Mouse (Mus musculus) heart, embryonic 13.5 days (tissue): ENCODE measurements around the gene Cacna2d1. TPM values are rescaled to one million over a fixed set of nuclear protein-coding genes. Genes with fewer than 3 reads are reported as not detected.

Source experiments
- ATAC-seq: fragments of 200-750 bp; cut with Nextera tagmentation; 2 replicates; pipeline ENCODE4 v1.8.0; 2017; ENCODE audit warnings: moderate TSS enrichment; ENCODE audit not compliant: insufficient number of reproducible peaks, low FRiP score, low TSS enrichment; ENCODE audit errors: extremely low read depth
- H3K27ac ChIP-seq: fragments of 300-500 bp; sonication (generic); replicated peaks from 2 replicates; pipeline ENCODE4 v1.5.1; 2015; ENCODE audit warnings: moderate library complexity, mild to moderate bottlenecking, inconsistent platforms
- H3K27me3 ChIP-seq: fragments of 300-500 bp; sonication (generic); replicated peaks from 2 replicates; pipeline ENCODE4 v1.6.1; 2015; ENCODE audit warnings: mild to moderate bottlenecking, inconsistent platforms
- H3K36me3 ChIP-seq: fragments of 300-500 bp; sonication (generic); 2 replicates; pipeline ENCODE4 v1.6.1; 2015; ENCODE audit warnings: mild to moderate bottlenecking, inconsistent platforms
- H3K4me1 ChIP-seq: fragments of 300-500 bp; sonication (generic); 2 replicates; pipeline ENCODE4 v1.6.1; 2015; ENCODE audit warnings: inconsistent platforms
- H3K4me2 ChIP-seq: fragments of 300-500 bp; sonication (generic); 2 replicates; pipeline ENCODE4 v1.6.1; 2015; ENCODE audit warnings: inconsistent platforms, mild to moderate bottlenecking, moderate library complexity
- H3K4me3 ChIP-seq: fragments of 300-500 bp; sonication (generic); 2 replicates; pipeline ENCODE4 v1.5.1; 2015; ENCODE audit warnings: moderate library complexity, mild to moderate bottlenecking, inconsistent platforms
- H3K9ac ChIP-seq: fragments of 300-500 bp; sonication (generic); 2 replicates; pipeline ENCODE4 v1.6.1; 2015; ENCODE audit warnings: inconsistent platforms, mild to moderate bottlenecking, moderate library complexity
- H3K9me3 ChIP-seq: fragments of 300-500 bp; sonication (generic); 2 replicates; pipeline ENCODE4 v1.6.1; 2016; ENCODE audit warnings: inconsistent platforms
- WGBS: fragments of 180-500 bp; shearing (Covaris S2); methylation state at CpG from one replicate; pipeline ENCODE4 v1.1.7; 2015; ENCODE audit warnings: mixed read lengths; 5-methylcytosine and 5-hydroxymethylcytosine counted together
- polyA plus RNA-seq: library from polyadenylated mRNA; unstranded; fragments of >200 nt; fragmentation: Nextera tagmentation; extraction: Ambion mirVana; gene quantifications from 2 replicates; pipeline ENCODE4 v1.2.1, GENCODE M21; 2015

Gene Cacna2d1
- polyA plus RNA-seq, 1 experiment from 2014 or later, result 17.7 TPM

GRCm38 (mm10) chr5:16362076-16362475, 427.6 kb downstream of the Cacna2d1 start:
- ATAC-seq, result no peak
- Histone ChIP-seq H3K9me3 (no peaks in the 10 kb centered on the region), H3K4me2 (no peak overlapping the region), H3K4me3 (no peak overlapping the region), H3K4me1 (no peaks in the 10 kb centered on the region), H3K27me3 (no peaks in the 10 kb centered on the region), H3K9ac (no peak overlapping the region), H3K36me3 (peaks cover 23% of the 10 kb centered on the region), H3K27ac (no peak overlapping the region)
- WGBS, result 78% methylated on average over 2 of the region's 2 CpGs

- Histone ChIP-seq H3K4me2 (no peak overlapping the region), H3K27me3 (no peaks in the 10 kb centered on the region), H3K4me1 (no peaks in the 10 kb centered on the region), H3K27ac (no peak overlapping the region), H3K4me3 (no peak overlapping the region), H3K9ac (no peak overlapping the region), H3K9me3 (no peaks in the 10 kb centered on the region), H3K36me3 (peaks cover 23% of the 10 kb centered on the region)
- 87% methylated on average over 2 of the region's 2 CpGs for WGBS
- ATAC-seq, result no peak
These were observed 428.7 kb downstream of the Cacna2d1 start for GRCm38 (mm10) chr5:16363171-16363570.

GRCm38 (mm10) chr5:16370706-16371105, 436.2 kb downstream of the Cacna2d1 start:
- Histone ChIP-seq H3K27me3 (no peaks in the 10 kb centered on the region), H3K4me3 (no peak overlapping the region), H3K9me3 (no peaks in the 10 kb centered on the region), H3K9ac (no peak overlapping the region), H3K4me2 (no peak overlapping the region), H3K27ac (no peak overlapping the region), H3K36me3 (peaks cover 5% of the 10 kb centered on the region; the same call in 1 of the 2 replicates), H3K4me1 (no peaks in the 10 kb centered on the region)
- no peak for ATAC-seq
- 90% methylated on average over 8 of the region's 8 CpGs for WGBS

- no peak for ATAC-seq
- no peaks in the 10 kb centered on the region for H3K27me3 ChIP-seq
- H3K36me3 ChIP-seq, result peaks cover 5% of the 10 kb centered on the region; the same call in 1 of the 2 replicates
- H3K9me3 ChIP-seq, result no peaks in the 10 kb centered on the region
- no peak overlapping the region for H3K9ac ChIP-seq
- H3K4me3 ChIP-seq, result no peak overlapping the region
- H3K4me1 ChIP-seq, result no peaks in the 10 kb centered on the region
- 91% methylated on average over 4 of the region's 4 CpGs for WGBS
- H3K27ac ChIP-seq, result no peak overlapping the region
- H3K4me2 ChIP-seq, result no peak overlapping the region
These were observed 439.5 kb downstream of the Cacna2d1 start for GRCm38 (mm10) chr5:16373966-16374365.

- Histone ChIP-seq H3K27me3 (no peaks in the 10 kb centered on the region), H3K27ac (no peak overlapping the region), H3K36me3 (no peaks in the 10 kb centered on the region), H3K9ac (no peak overlapping the region), H3K4me2 (no peak overlapping the region), H3K4me1 (no peaks in the 10 kb centered on the region), H3K9me3 (no peaks in the 10 kb centered on the region), H3K4me3 (no peak overlapping the region)
- 66% methylated on average over 3 of the region's 3 CpGs for WGBS
- no peak for ATAC-seq
These were observed 441.9 kb downstream of the Cacna2d1 start for GRCm38 (mm10) chr5:16376329-16376908.

GRCm38 (mm10) chr5:16410011-16410410, 475.5 kb downstream of the Cacna2d1 start:
- Histone ChIP-seq H3K27me3 (no peaks in the 10 kb centered on the region), H3K4me2 (no peak overlapping the region), H3K4me3 (no peak overlapping the region), H3K27ac (no peak overlapping the region), H3K4me1 (peaks cover 11% of the 10 kb centered on the region), H3K9me3 (no peaks in the 10 kb centered on the region), H3K36me3 (no peaks in the 10 kb centered on the region), H3K9ac (no peak overlapping the region)
- ATAC-seq, result no peak
- 57% methylated on average over 8 of the region's 8 CpGs for WGBS

- H3K4me2 ChIP-seq, result no peak overlapping the region
- no peak overlapping the region for H3K27ac ChIP-seq
- ATAC-seq, result no peak
- no peaks in the 10 kb centered on the region for H3K27me3 ChIP-seq
- H3K36me3 ChIP-seq, result no peaks in the 10 kb centered on the region
- H3K4me3 ChIP-seq, result no peak overlapping the region
- H3K9me3 ChIP-seq, result no peaks in the 10 kb centered on the region
- no peak overlapping the region for H3K9ac ChIP-seq
- H3K4me1 ChIP-seq, result peaks cover 14% of the 10 kb centered on the region
These were observed 480.2 kb downstream of the Cacna2d1 start for GRCm38 (mm10) chr5:16414693-16415092.

- Histone ChIP-seq H3K9ac (no peak overlapping the region), H3K27ac (no peak overlapping the region), H3K4me1 (peaks cover 14% of the 10 kb centered on the region), H3K4me3 (no peak overlapping the region), H3K27me3 (no peaks in the 10 kb centered on the region), H3K4me2 (no peak overlapping the region), H3K36me3 (no peaks in the 10 kb centered on the region), H3K9me3 (no peaks in the 10 kb centered on the region)
- 55% methylated on average over 1 of the region's 1 CpGs for WGBS
- no peak for ATAC-seq
These were observed 483.5 kb downstream of the Cacna2d1 start for GRCm38 (mm10) chr5:16417996-16418395.

- Histone ChIP-seq H3K27ac (no peak overlapping the region), H3K27me3 (no peaks in the 10 kb centered on the region), H3K36me3 (no peaks in the 10 kb centered on the region), H3K4me3 (no peak overlapping the region), H3K9ac (no peak overlapping the region), H3K9me3 (no peaks in the 10 kb centered on the region), H3K4me2 (no peak overlapping the region), H3K4me1 (peaks cover 14% of the 10 kb centered on the region)
- ATAC-seq, result no peak
- 73% methylated on average over 3 of the region's 3 CpGs for WGBS
These were observed 484.0 kb downstream of the Cacna2d1 start for GRCm38 (mm10) chr5:16418504-16418903.

Other genes with a start within 250 kb of the Cacna2d1 start
- not detected in 2 replicates for gene Speer4c, start 220.4 kb upstream of the Cacna2d1 start, polyA plus RNA-seq